Mouse (Mus musculus): Measurements from ENCODE around the gene Atxn7l2. TPM values are rescaled to one million over a fixed set of nuclear protein-coding genes. Genes with fewer than 3 reads are reported as not detected.

Gene Atxn7l2
- 1 to 10 TPM; 1.8 to 2.6 TPM for total RNA-seq (2021)
- 4.1 and 4.2 TPM in 2 replicates for polyA plus RNA-seq (2012; rRNA removed)
- long read RNA-seq, partial matches to known transcripts = 1 of 2 reads
- long read RNA-seq, other reads (novel, unspliced or antisense) = 0 of 2 reads

GRCm38 (mm10) chr3:108210771-108211139 is at the start of gene Atxn7l2:
Atxn7l2 (minus strand) TSS chr3:108210934.
- no peaks in the 10 kb centered on the region for H3K79me2 ChIP-seq (replicated peaks; ENCODE audit: control insufficient read depth, insufficient read depth, low read length)
- no peaks in the 10 kb centered on the region for H3K36me3 ChIP-seq (ENCODE audit: control insufficient read depth, insufficient read depth, low read length)
- H3K4me3 ChIP-seq = peak within 1 kb of the TSS; percentile 83
- TF ChIP-seq EP300 (IDR thresholded peaks at IDR 0.05; ENCODE audit: insufficient read depth, low read depth, low read length) = no peak
- peak; percentile 47 for TF ChIP-seq CTCF (IDR thresholded peaks at IDR 0.05)
- H3K4me1 ChIP-seq (ENCODE audit: control insufficient read depth, insufficient read depth, low read length) = peaks cover 2% of the 10 kb centered on the region
- H3K9ac ChIP-seq (ENCODE audit: low read depth, low read length) = peak within 1 kb of the TSS; percentile 75
- no peak for DNase-seq
- intact Hi-C loops (cut with DNase I) = loop anchor here (5.0 kb wide), 3 partner anchors 47 to 352 kb away; partner anchors contain the start of genes Psma5 and Tmem167b
- no peaks in the 10 kb centered on the region for H3K27me3 ChIP-seq (ENCODE audit: control insufficient read depth, insufficient read depth, low read length)
- peak within 1 kb of the TSS; percentile 99 for H3K27ac ChIP-seq
- 0% methylated on average over 14 of the region's 14 CpGs for WGBS

- WGBS = 45% methylated on average over 3 of the region's 3 CpGs
- Histone ChIP-seq H3K9ac (ENCODE audit: low read depth, low read length) (no peak overlapping the region), H3K27me3 (ENCODE audit: control insufficient read depth, insufficient read depth, low read length) (no peaks in the 10 kb centered on the region), H3K4me1 (ENCODE audit: control insufficient read depth, insufficient read depth, low read length) (peaks cover 2% of the 10 kb centered on the region), H3K79me2 (replicated peaks; ENCODE audit: control insufficient read depth, insufficient read depth, low read length) (peaks cover 3% of the 10 kb centered on the region; the same call in 1 of the 2 replicates), H3K27ac (no peak overlapping the region), H3K36me3 (ENCODE audit: control insufficient read depth, insufficient read depth, low read length) (peaks cover 5% of the 10 kb centered on the region), H3K4me3 (no peak overlapping the region)
- no peak for TF ChIP-seq POLR2A (IDR thresholded peaks at IDR 0.05; ENCODE audit: insufficient read depth, low read depth, low read length)
- no peak for DNase-seq
- intact Hi-C loops (cut with DNase I) = loop anchor here (5.0 kb wide), 1 partner anchor 47 kb away; the partner anchor contains the start of gene Atxn7l2
These were observed 48.6 kb upstream of the Atxn7l2 start for GRCm38 (mm10) chr3:108259319-108259718.

GRCm38 (mm10) chr3:108257831-108258500 is 47.2 kb upstream of the Atxn7l2 start:
- no peak for DNase-seq
- Histone ChIP-seq H3K27ac (peak overlapping the region; percentile 67), H3K4me3 (peak overlapping the region; percentile 68), H3K36me3 (ENCODE audit: control insufficient read depth, insufficient read depth, low read length) (peaks cover 5% of the 10 kb centered on the region), H3K4me1 (ENCODE audit: control insufficient read depth, insufficient read depth, low read length) (peaks cover 2% of the 10 kb centered on the region), H3K9ac (ENCODE audit: low read depth, low read length) (no peak overlapping the region; the same call in 1 of the 2 replicates), H3K79me2 (replicated peaks; ENCODE audit: control insufficient read depth, insufficient read depth, low read length) (peaks cover 3% of the 10 kb centered on the region; the same call in 1 of the 2 replicates), H3K27me3 (ENCODE audit: control insufficient read depth, insufficient read depth, low read length) (no peaks in the 10 kb centered on the region)
- intact Hi-C loops (cut with DNase I) = loop anchor here (5.0 kb wide), 1 partner anchor 46 kb away; the partner anchor contains the start of gene Atxn7l2
- TF ChIP-seq POLR2A (IDR thresholded peaks at IDR 0.05; ENCODE audit: insufficient read depth, low read depth, low read length) (no peak), CTCF (IDR thresholded peaks at IDR 0.05) (no peak), EP300 (IDR thresholded peaks at IDR 0.05; ENCODE audit: insufficient read depth, low read depth, low read length) (no peak)
- 29% methylated on average over 3 of the region's 3 CpGs for WGBS

- no peak for TF ChIP-seq EP300 (IDR thresholded peaks at IDR 0.05; ENCODE audit: insufficient read depth, low read depth, low read length)
- peak; percentile 70 for TF ChIP-seq POLR2A (IDR thresholded peaks at IDR 0.05; ENCODE audit: insufficient read depth, low read depth, low read length)
- TF ChIP-seq CTCF (IDR thresholded peaks at IDR 0.05) = no peak
- Histone ChIP-seq H3K27ac (peak within 1 kb of the TSS; percentile 67), H3K4me3 (peak within 1 kb of the TSS; percentile 68), H3K79me2 (replicated peaks; ENCODE audit: control insufficient read depth, insufficient read depth, low read length) (peaks cover 3% of the 10 kb centered on the region; the same call in 1 of the 2 replicates), H3K4me1 (ENCODE audit: control insufficient read depth, insufficient read depth, low read length) (peaks cover 2% of the 10 kb centered on the region), H3K27me3 (ENCODE audit: control insufficient read depth, insufficient read depth, low read length) (no peaks in the 10 kb centered on the region), H3K36me3 (ENCODE audit: control insufficient read depth, insufficient read depth, low read length) (peaks cover 5% of the 10 kb centered on the region), H3K9ac (ENCODE audit: low read depth, low read length) (peak within 1 kb of the TSS; percentile 79)
- intact Hi-C loops (cut with DNase I) = loop anchor here (5.0 kb wide), 1 partner anchor 45 kb away; the partner anchor contains the start of gene Atxn7l2
- peak; percentile 89 to 95 for DNase-seq
- WGBS = under 1% methylated on average over 79 of the region's 79 CpGs
These were observed 46.2 kb upstream of the Atxn7l2 start, which contains the start of gene Psma5 for GRCm38 (mm10) chr3:108256719-108257637. Psma5 (plus strand) TSS chr3:108256926.

GRCm38 (mm10) chr3:108246857-108247256 is 36.1 kb upstream of the Atxn7l2 start:
- H3K9ac ChIP-seq (ENCODE audit: low read depth, low read length) = no peak overlapping the region
- 68% methylated on average over 2 of the region's 2 CpGs for WGBS
- H3K79me2 ChIP-seq (replicated peaks; ENCODE audit: control insufficient read depth, insufficient read depth, low read length) = no peaks in the 10 kb centered on the region

More at GRCm38 (mm10) chr3:108246857-108247256, 36.1 kb upstream of the Atxn7l2 start:
- H3K4me1 ChIP-seq (ENCODE audit: control insufficient read depth, insufficient read depth, low read length) = no peaks in the 10 kb centered on the region
- no peak for TF ChIP-seq EP300 (IDR thresholded peaks at IDR 0.05; ENCODE audit: insufficient read depth, low read depth, low read length)
- no peak for TF ChIP-seq POLR2A (IDR thresholded peaks at IDR 0.05; ENCODE audit: insufficient read depth, low read depth, low read length)
- no peak for TF ChIP-seq CTCF (IDR thresholded peaks at IDR 0.05)
- no peak overlapping the region for H3K27ac ChIP-seq
- no peaks in the 10 kb centered on the region for H3K27me3 ChIP-seq (ENCODE audit: control insufficient read depth, insufficient read depth, low read length)
- DNase-seq = no peak
- intact Hi-C loops (cut with DNase I) = no loop called here
- no peaks in the 10 kb centered on the region for H3K36me3 ChIP-seq (ENCODE audit: control insufficient read depth, insufficient read depth, low read length)
- no peak overlapping the region for H3K4me3 ChIP-seq

All from heart, adult 2 months (tissue).